Mouse (Mus musculus) neural tube, embryonic 11.5 days (tissue): ENCODE results near the gene Il1r1. TPM values are rescaled to one million over a fixed set of nuclear protein-coding genes. Genes with fewer than 3 reads are reported as not detected.

ENCODE experiments used
- ATAC-seq: fragments of 200-750 bp; cut with Nextera tagmentation; 2 replicates; pipeline ENCODE4 v1.8.0; 2017; ENCODE audit warnings: moderate number of reproducible peaks, mild to moderate bottlenecking, moderate TSS enrichment, moderate library complexity; ENCODE audit not compliant: insufficient read depth, low FRiP score, low TSS enrichment
- DNase-seq: peaks from one replicate; pipeline ENCODE4 v3.0.0-alpha.2; 2015; ENCODE audit warnings: low spot score
- H3K27ac ChIP-seq: fragments of 300-500 bp; sonication (generic); 2 replicates; pipeline ENCODE4 v1.5.1; 2014; ENCODE audit warnings: low read depth, mild to moderate bottlenecking, low read length
- H3K27me3 ChIP-seq: fragments of 300-500 bp; sonication (generic); 2 replicates; pipeline ENCODE4 v1.6.1; 2014; ENCODE audit warnings: mild to moderate bottlenecking, low read length, mixed read lengths; ENCODE audit not compliant: control insufficient read depth, insufficient read depth
- H3K36me3 ChIP-seq: fragments of 300-500 bp; sonication (generic); 2 replicates; pipeline ENCODE4 v1.6.1; 2014; ENCODE audit warnings: mild to moderate bottlenecking, low read length, moderate library complexity, mixed read lengths; ENCODE audit not compliant: control insufficient read depth, insufficient read depth
- H3K4me1 ChIP-seq: fragments of 300-500 bp; sonication (generic); 2 replicates; pipeline ENCODE4 v1.6.1; 2014; ENCODE audit warnings: low read length, mixed read lengths; ENCODE audit not compliant: control insufficient read depth, insufficient read depth
- H3K4me2 ChIP-seq: fragments of 300-500 bp; sonication (generic); 2 replicates; pipeline ENCODE4 v1.6.1; 2014; ENCODE audit warnings: low read depth, mild to moderate bottlenecking, moderate library complexity
- H3K4me3 ChIP-seq: fragments of 300-500 bp; sonication (generic); 2 replicates; pipeline ENCODE4 v1.5.1; 2014; ENCODE audit warnings: low read depth, low read length
- H3K9ac ChIP-seq: fragments of 300-500 bp; sonication (generic); 2 replicates; pipeline ENCODE4 v1.6.1; 2014; ENCODE audit warnings: mild to moderate bottlenecking, low read length
- H3K9me3 ChIP-seq: fragments of 300-500 bp; sonication (generic); 2 replicates; pipeline ENCODE4 v1.6.1; 2016; ENCODE audit warnings: low read length; ENCODE audit not compliant: control insufficient read depth
- WGBS: fragments of 180-500 bp; shearing (Covaris S2); extraction: QIAGEN DNeasy Blood & Tissue Kit; methylation state at CpG from one replicate; pipeline ENCODE4 v1.1.7; 2014; 5-methylcytosine and 5-hydroxymethylcytosine counted together
- polyA plus RNA-seq: library from polyadenylated mRNA; unstranded; fragments of >200 nt; fragmentation: Nextera tagmentation; extraction: Ambion mirVana; gene quantifications from 2 replicates; pipeline ENCODE4 v1.2.1, GENCODE M21; 2014

Gene Il1r1
- polyA plus RNA-seq, 1 experiment from 2014 or later, result 1.1 TPM

DNA sequence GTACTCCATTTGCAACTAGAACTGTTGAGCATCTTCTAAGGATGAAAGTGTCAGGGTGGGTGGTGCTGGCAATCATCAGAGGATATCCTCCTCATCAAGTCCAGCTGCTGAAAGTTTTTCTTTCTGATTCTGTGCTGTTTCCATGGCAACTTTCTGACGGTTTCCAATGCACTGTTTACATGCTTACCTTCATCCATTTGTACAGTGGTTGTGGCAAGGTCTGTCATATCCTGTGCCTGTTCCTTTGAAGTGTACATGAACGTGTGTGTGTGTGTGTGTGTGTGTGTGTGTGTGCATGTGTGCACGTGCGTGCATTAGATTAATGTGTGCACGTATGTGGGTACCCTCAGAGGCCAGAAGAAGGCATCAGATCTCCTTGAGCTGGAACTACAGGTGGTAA lies 34.9 kb upstream of the Il1r1 start:
- 84% methylated on average over 5 of the region's 5 CpGs for WGBS
- Histone ChIP-seq H3K9me3 (no peaks in the 10 kb centered on the region), H3K4me3 (no peak overlapping the region), H3K4me1 (no peaks in the 10 kb centered on the region), H3K27ac (no peak overlapping the region), H3K9ac (no peak overlapping the region), H3K36me3 (no peaks in the 10 kb centered on the region), H3K27me3 (no peaks in the 10 kb centered on the region), H3K4me2 (no peak overlapping the region)
- DNase-seq (no peak), ATAC-seq (no peak)

- no peaks in the 10 kb centered on the region for H3K36me3 ChIP-seq
- DNase-seq, result no peak
- no peaks in the 10 kb centered on the region for H3K9me3 ChIP-seq
- no peak overlapping the region for H3K4me2 ChIP-seq
- H3K4me1 ChIP-seq, result no peaks in the 10 kb centered on the region
- ATAC-seq, result no peak
- H3K4me3 ChIP-seq, result no peak overlapping the region
- H3K27ac ChIP-seq, result no peak overlapping the region
- WGBS, result 86% methylated on average over 5 of the region's 5 CpGs
- no peak overlapping the region for H3K9ac ChIP-seq
- no peaks in the 10 kb centered on the region for H3K27me3 ChIP-seq
Observed at GRCm38 (mm10) chr1:40190837-40191236, 34.0 kb upstream of the Il1r1 start.

GRCm38 (mm10) chr1:40194279-40194678 lies 30.6 kb upstream of the Il1r1 start:
- WGBS, result 79% methylated on average over 2 of the region's 2 CpGs
- ATAC-seq, result no peak
- no peaks in the 10 kb centered on the region for H3K27me3 ChIP-seq
- H3K9me3 ChIP-seq, result no peaks in the 10 kb centered on the region
- no peaks in the 10 kb centered on the region for H3K4me1 ChIP-seq
- H3K4me3 ChIP-seq, result no peak overlapping the region
- H3K9ac ChIP-seq, result no peak overlapping the region
- no peaks in the 10 kb centered on the region for H3K36me3 ChIP-seq
- H3K4me2 ChIP-seq, result no peak overlapping the region
- H3K27ac ChIP-seq, result no peak overlapping the region
- DNase-seq, result no peak

GRCm38 (mm10) chr1:40213337-40214159 lies 11.3 kb upstream of the Il1r1 start:
- no peaks in the 10 kb centered on the region for H3K27me3 ChIP-seq
- no peak overlapping the region for H3K4me3 ChIP-seq
- ATAC-seq (no peak), DNase-seq (no peak)
- H3K9ac ChIP-seq, result no peak overlapping the region
- H3K4me1 ChIP-seq, result no peaks in the 10 kb centered on the region
- no peaks in the 10 kb centered on the region for H3K36me3 ChIP-seq
- H3K4me2 ChIP-seq, result no peak overlapping the region
- no peak overlapping the region for H3K27ac ChIP-seq
- WGBS, result 90% methylated on average over 4 of the region's 4 CpGs
- H3K9me3 ChIP-seq, result no peaks in the 10 kb centered on the region

- H3K27me3 ChIP-seq, result no peaks in the 10 kb centered on the region
- H3K9ac ChIP-seq, result no peak overlapping the region
- WGBS, result 89% methylated on average over 5 of the region's 5 CpGs
- H3K9me3 ChIP-seq, result no peaks in the 10 kb centered on the region
- ATAC-seq, result no peak
- no peaks in the 10 kb centered on the region for H3K36me3 ChIP-seq
- H3K4me2 ChIP-seq, result no peak overlapping the region
- H3K27ac ChIP-seq, result no peak overlapping the region
- no peak for DNase-seq
- no peak overlapping the region for H3K4me3 ChIP-seq
- no peaks in the 10 kb centered on the region for H3K4me1 ChIP-seq
Observed at GRCm38 (mm10) chr1:40217521-40217920, 7.4 kb upstream of the Il1r1 start.

GRCm38 (mm10) chr1:40218603-40219002 lies 6.3 kb upstream of the Il1r1 start:
- Histone ChIP-seq H3K9me3 (no peaks in the 10 kb centered on the region), H3K4me1 (no peaks in the 10 kb centered on the region), H3K36me3 (no peaks in the 10 kb centered on the region), H3K27me3 (no peaks in the 10 kb centered on the region), H3K4me2 (no peak overlapping the region), H3K9ac (no peak overlapping the region), H3K4me3 (no peak overlapping the region), H3K27ac (no peak overlapping the region)
- no peak for ATAC-seq
- 80% methylated on average over 3 of the region's 3 CpGs for WGBS
- no peak for DNase-seq

DNA sequence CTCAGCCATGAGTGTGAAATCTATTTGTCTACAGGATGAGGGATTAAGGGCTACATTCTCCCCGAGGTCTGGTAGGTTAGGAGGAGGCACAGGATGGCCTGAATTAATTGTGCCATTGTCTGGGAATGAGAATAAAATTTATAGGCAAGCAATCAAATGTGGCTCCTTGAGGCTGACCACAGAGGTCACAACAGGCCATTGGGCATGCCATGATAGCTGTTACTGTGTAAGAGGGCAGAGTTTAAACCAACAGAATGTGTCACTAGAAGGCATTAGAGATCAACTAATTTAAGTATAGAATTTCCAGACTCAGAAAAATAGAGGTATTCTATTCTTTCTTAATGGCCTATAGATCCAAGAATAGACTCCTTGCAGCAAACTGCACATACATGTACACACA lies 4.3 kb upstream of the Il1r1 start:
- DNase-seq (no peak), ATAC-seq (no peak)
- H3K4me2 ChIP-seq, result no peak overlapping the region
- H3K4me3 ChIP-seq, result no peak overlapping the region
- WGBS, result 63% methylated on average over 1 of the region's 1 CpGs
- H3K27me3 ChIP-seq, result no peaks in the 10 kb centered on the region
- H3K9me3 ChIP-seq, result no peaks in the 10 kb centered on the region
- H3K4me1 ChIP-seq, result no peaks in the 10 kb centered on the region
- no peak overlapping the region for H3K27ac ChIP-seq
- no peaks in the 10 kb centered on the region for H3K36me3 ChIP-seq
- no peak overlapping the region for H3K9ac ChIP-seq

- no peak for DNase-seq
Observed at GRCm38 (mm10) chr1:40221864-40222263, 3.0 kb upstream of the Il1r1 start.

DNA sequence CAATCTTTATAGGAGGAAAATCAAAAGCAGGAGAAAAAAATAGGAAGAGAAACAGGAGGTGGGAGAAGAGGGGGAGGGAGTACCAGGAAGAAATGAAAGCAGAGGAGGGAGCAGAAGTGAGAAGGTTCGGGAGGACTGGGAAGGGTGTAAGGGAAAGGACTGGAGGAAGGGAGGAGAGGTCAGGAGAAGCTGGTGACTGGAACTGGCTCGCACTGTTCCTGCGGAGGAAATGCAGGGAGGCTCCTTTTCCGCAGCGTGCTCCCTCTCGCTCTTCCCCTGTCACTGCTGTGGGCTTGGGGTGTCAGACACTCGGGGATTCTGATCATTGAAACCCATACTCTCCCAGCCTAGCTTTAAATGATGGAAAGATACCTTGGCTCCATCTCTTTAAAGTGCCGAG lies 2.2 kb upstream of the Il1r1 start:
- DNase-seq, result no peak
- Histone ChIP-seq H3K27me3 (no peaks in the 10 kb centered on the region), H3K4me1 (no peaks in the 10 kb centered on the region), H3K4me3 (no peak overlapping the region), H3K9me3 (no peaks in the 10 kb centered on the region), H3K4me2 (no peak overlapping the region), H3K9ac (no peak overlapping the region), H3K36me3 (no peaks in the 10 kb centered on the region), H3K27ac (no peak overlapping the region)
- 82% methylated on average over 8 of the region's 8 CpGs for WGBS
- ATAC-seq, result no peak

More at GRCm38 (mm10) chr1:40221864-40222263, 3.0 kb upstream of the Il1r1 start:
- H3K27ac ChIP-seq, result no peak overlapping the region
- no peak overlapping the region for H3K4me3 ChIP-seq
- no peaks in the 10 kb centered on the region for H3K9me3 ChIP-seq
- 70% methylated on average over 4 of the region's 4 CpGs for WGBS
- no peak overlapping the region for H3K9ac ChIP-seq
- H3K4me1 ChIP-seq, result no peaks in the 10 kb centered on the region
- H3K36me3 ChIP-seq, result no peaks in the 10 kb centered on the region
- H3K27me3 ChIP-seq, result no peaks in the 10 kb centered on the region
- no peak overlapping the region for H3K4me2 ChIP-seq
- no peak for ATAC-seq
